Comparison of ENCODE assay signal across 13 mouse cellular contexts in genomic region chr4:82250355-82250659, GRCm38 (mm10).
DNase-seq lines count a peak whose midpoint lies in the region; ATAC-seq and TF ChIP-seq lines count a peak whose summit lies in the region.
"Had no signal": no experiment of that assay in that cellular context is flagged by ENCODE, and none has a peak within 500 bp of the region (broad histone marks: within the 10 kb centered on the region; RNA-seq: fewer than 3 reads in every experiment).

No protein-coding gene starts in this region.

- H3K36me3 ChIP-seq in heart, postnatal 0 days (replicated peaks; ENCODE audit: control insufficient read depth, insufficient read depth, low read length), result no peaks in the 10 kb centered on the region
- H3K36me3 ChIP-seq in lung, embryonic 16.5 days (ENCODE audit: control insufficient read depth, insufficient read depth, low read length), result no peaks in the 10 kb centered on the region
- H3K36me3 ChIP-seq in embryonic facial prominence, embryonic 14.5 days (ENCODE audit: control insufficient read depth, insufficient read depth, low read length), result no peaks in the 10 kb centered on the region
- no peaks in the 10 kb centered on the region for H3K36me3 ChIP-seq in stomach, embryonic 15.5 days
- H3K36me3 ChIP-seq: forebrain, embryonic 15.5 days; liver, embryonic 15.5 days had no signal

- TF ChIP-seq CTCF in heart, postnatal 0 days (IDR thresholded peaks at IDR 0.05; ENCODE audit: low read depth), result no peak

- H3K9ac ChIP-seq in heart, postnatal 0 days (replicated peaks; ENCODE audit: low read depth, low read length), result no peak overlapping the region
- H3K9ac ChIP-seq in lung, embryonic 16.5 days (ENCODE audit: low read length), result no peak overlapping the region
- H3K9ac ChIP-seq in embryonic facial prominence, embryonic 14.5 days (ENCODE audit: low read depth, low read length), result no peak overlapping the region
- no peak overlapping the region for H3K9ac ChIP-seq in stomach, embryonic 15.5 days
- H3K9ac ChIP-seq: forebrain, embryonic 15.5 days; liver, embryonic 15.5 days had no signal

- H3K4me1 ChIP-seq in heart, postnatal 0 days (ENCODE audit: control insufficient read depth, insufficient read depth), result peaks cover 20% of the 10 kb centered on the region
- peaks cover 18% of the 10 kb centered on the region for H3K4me1 ChIP-seq in lung, embryonic 16.5 days (replicated peaks; ENCODE audit: control insufficient read depth, insufficient read depth, low read length)
- H3K4me1 ChIP-seq in embryonic facial prominence, embryonic 14.5 days (ENCODE audit: control insufficient read depth, insufficient read depth, low read length), result peaks cover 38% of the 10 kb centered on the region
- 0 out of 2 replicates have a peak, but pooled peaks cover 4% of the 10 kb centered on the region for H3K4me1 ChIP-seq in stomach, embryonic 15.5 days
- H3K4me1 ChIP-seq: forebrain, embryonic 15.5 days; liver, embryonic 15.5 days had no signal

- H3K27me3 ChIP-seq in heart, postnatal 0 days (ENCODE audit: control insufficient read depth, insufficient read depth, low read length), result no peaks in the 10 kb centered on the region
- H3K27me3 ChIP-seq in lung, embryonic 16.5 days (ENCODE audit: control insufficient read depth, insufficient read depth, low read depth, low read length), result no peaks in the 10 kb centered on the region
- no peaks in the 10 kb centered on the region for H3K27me3 ChIP-seq in embryonic facial prominence, embryonic 14.5 days (replicated peaks; ENCODE audit: control insufficient read depth, insufficient read depth, low read length)
- H3K27me3 ChIP-seq in stomach, embryonic 15.5 days (replicated peaks), result no peaks in the 10 kb centered on the region
- H3K27me3 ChIP-seq: forebrain, embryonic 15.5 days; liver, embryonic 15.5 days had no signal

- TF ChIP-seq EP300 in heart, postnatal 0 days (IDR thresholded peaks at IDR 0.05; ENCODE audit: low read depth), result no peak

- no peaks in the 10 kb centered on the region for H3K9me3 ChIP-seq in heart, postnatal 0 days (replicated peaks; ENCODE audit: control insufficient read depth, low read length)
- no peaks in the 10 kb centered on the region for H3K9me3 ChIP-seq in lung, embryonic 16.5 days (ENCODE audit: control insufficient read depth, low read length)
- H3K9me3 ChIP-seq in embryonic facial prominence, embryonic 14.5 days (ENCODE audit: control insufficient read depth, low read length), result no peaks in the 10 kb centered on the region
- H3K9me3 ChIP-seq in stomach, embryonic 15.5 days, result no peaks in the 10 kb centered on the region
- H3K9me3 ChIP-seq: forebrain, embryonic 15.5 days; liver, embryonic 15.5 days had no signal

- ATAC-seq in heart, postnatal 0 days (ENCODE audit: insufficient read depth, low read depth), result no peak; the same call in 1 of the 2 replicates
- ATAC-seq in lung, embryonic 16.5 days (ENCODE audit: low read depth), result peak; percentile 95
- peak; percentile 90 for ATAC-seq in embryonic facial prominence, embryonic 14.5 days (ENCODE audit: low read depth)
- ATAC-seq in stomach, embryonic 15.5 days (ENCODE audit: insufficient read depth, low FRiP score, low read depth), result peak; percentile 89
- ATAC-seq: forebrain, embryonic 15.5 days; midbrain, embryonic 16.5 days had no signal

- H3K27ac ChIP-seq in heart, postnatal 0 days (ENCODE audit: low read depth), result peak overlapping the region; percentile 69
- H3K27ac ChIP-seq in lung, embryonic 16.5 days (ENCODE audit: low read length), result peak overlapping the region; percentile 99
- H3K27ac ChIP-seq in embryonic facial prominence, embryonic 14.5 days (replicated peaks; ENCODE audit: low read depth, low read length), result peak overlapping the region; percentile 94
- H3K27ac ChIP-seq in stomach, embryonic 15.5 days, result peak overlapping the region; percentile 96
- H3K27ac ChIP-seq: forebrain, embryonic 15.5 days; liver, embryonic 15.5 days had no signal

- H3K4me2 ChIP-seq in heart, postnatal 0 days (ENCODE audit: low read depth, low read length), result 0 out of 2 replicates have a peak overlapping the region, but pooled peaks have one; percentile 2
- H3K4me2 ChIP-seq in lung, embryonic 16.5 days (ENCODE audit: low read depth, low read length), result no peak overlapping the region
- H3K4me2 ChIP-seq in embryonic facial prominence, embryonic 14.5 days (ENCODE audit: low read depth, low read length), result peak overlapping the region; percentile 19; the same call in 1 of the 2 replicates
- H3K4me2 ChIP-seq in stomach, embryonic 15.5 days, result 0 out of 2 replicates have a peak overlapping the region, but pooled peaks have one; percentile 4
- H3K4me2 ChIP-seq: forebrain, embryonic 15.5 days; liver, embryonic 15.5 days had no signal

- DNase-seq in heart, postnatal 0 days (ENCODE audit: low spot score), result peak; percentile 53
- no peak for DNase-seq in heart, adult 8-10 months (ENCODE audit: low spot score)
- no peak for DNase-seq in lung, postnatal 25 days (ENCODE audit: low spot score)
- peak; percentile 92 for DNase-seq in embryonic facial prominence, embryonic 14.5 days (ENCODE audit: low spot score)
- no peak for DNase-seq in ovary, postnatal 36 days (ENCODE audit: low spot score)
- DNase-seq: cerebellum, adult 11 months; gastrocnemius, postnatal 25 days; thymus, adult 2 months had no signal

- H3K4me3 ChIP-seq in heart, postnatal 0 days (ENCODE audit: low read depth, low read length), result no peak overlapping the region
- H3K4me3 ChIP-seq in lung, embryonic 16.5 days (ENCODE audit: low read length), result no peak overlapping the region
- no peak overlapping the region for H3K4me3 ChIP-seq in embryonic facial prominence, embryonic 14.5 days (ENCODE audit: low read depth, low read length)
- H3K4me3 ChIP-seq in stomach, embryonic 15.5 days (replicated peaks), result no peak overlapping the region
- H3K4me3 ChIP-seq: forebrain, embryonic 15.5 days; liver, embryonic 15.5 days had no signal

- WGBS in heart, postnatal 0 days, result 18% methylated on average over 5 of the region's 5 CpGs
- WGBS in lung, embryonic 16.5 days, result 2% methylated on average over 5 of the region's 5 CpGs
- 14% methylated on average over 5 of the region's 5 CpGs for WGBS in embryonic facial prominence, embryonic 14.5 days
- 14% methylated on average over 5 of the region's 5 CpGs for WGBS in stomach, embryonic 15.5 days

Comparison
In these comparisons a context has a peak if more than half of its experiments do, and no peak if none do; other contexts are left out.
1. DNase-seq: peak in heart, postnatal 0 days (single experiment) and embryonic facial prominence, embryonic 14.5 days (single experiment); none in heart, adult 8-10 months (single experiment), lung, postnatal 25 days (single experiment) and ovary, postnatal 36 days (single experiment).
2. Peak in every context shown above with its lines, with median percentiles within 50 percentile points of each other: H3K27ac ChIP-seq.